Mouse (Mus musculus) E14TG2a.4 (cell line): Measurements from ENCODE around the gene Spen.
A peak's percentile ranks its signal among the peaks of the same experiment; 100 is the strongest.

Experiments
- H3K27me3 ChIP-seq: 2 replicates; pipeline ENCODE4 v1.6.1; 2014; ENCODE audit warnings: low read length, control low read depth; ENCODE audit not compliant: insufficient read depth
- H3K36me3 ChIP-seq: 2 replicates; pipeline ENCODE4 v1.6.1; 2014; ENCODE audit warnings: low read length, control low read depth; ENCODE audit not compliant: insufficient read depth
- H3K4me1 ChIP-seq: replicated peaks from 2 replicates; pipeline ENCODE4 v1.6.1; 2014; ENCODE audit warnings: low read depth, low read length, control low read depth
- H3K4me3 ChIP-seq: replicated peaks from 2 replicates; pipeline ENCODE4 v1.5.1; 2014; ENCODE audit warnings: mild to moderate bottlenecking, low read length
- H3K9me3 ChIP-seq: 2 replicates; pipeline ENCODE4 v1.6.1; 2014; ENCODE audit warnings: low read length, control low read depth
- CTCF ChIP-seq: conservative IDR thresholded peaks from 2 replicates; pipeline ENCODE4 v1.5.1; 2014; ENCODE audit warnings: low read length
- NANOG ChIP-seq: IDR thresholded peaks from 2 replicates; pipeline ENCODE4 v1.6.1; 2014; ENCODE audit warnings: borderline replicate concordance, low read length, mixed read lengths
- POU5F1 ChIP-seq: IDR thresholded peaks from 2 replicates; pipeline ENCODE4 v1.6.1; 2014; ENCODE audit warnings: low read length, borderline replicate concordance

Gene Spen

DNA sequence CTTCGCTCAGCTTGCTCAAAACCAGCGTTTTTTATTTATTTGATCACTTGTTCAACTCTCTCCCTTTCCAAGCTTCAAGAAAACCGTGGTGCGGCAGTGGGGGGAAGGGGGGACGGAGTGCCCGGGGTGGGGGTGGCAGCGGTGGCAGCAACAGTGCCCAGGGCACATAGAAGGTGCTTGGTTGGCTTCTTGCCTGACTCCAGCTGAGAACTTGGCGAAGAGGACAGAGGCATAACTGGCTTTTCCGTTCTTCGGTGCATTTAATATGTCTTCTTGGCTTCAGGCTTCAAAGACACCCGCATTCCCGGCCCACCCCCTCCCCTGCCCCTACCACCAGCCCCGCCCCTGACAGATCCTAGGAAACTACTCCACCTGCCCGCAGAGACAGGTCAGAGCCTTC, 105.7 kb downstream of the Spen start:
- Histone ChIP-seq H3K9me3 (no peaks in the 10 kb centered on the region), H3K27me3 (no peaks in the 10 kb centered on the region), H3K36me3 (no peaks in the 10 kb centered on the region), H3K4me1 (peaks cover 26% of the 10 kb centered on the region), H3K4me3 (0 out of 2 replicates have a peak overlapping the region, but pooled peaks have one; percentile 52)
- no peak for TF ChIP-seq CTCF
- no peak for TF ChIP-seq NANOG
- TF ChIP-seq POU5F1, result no peak

DNA sequence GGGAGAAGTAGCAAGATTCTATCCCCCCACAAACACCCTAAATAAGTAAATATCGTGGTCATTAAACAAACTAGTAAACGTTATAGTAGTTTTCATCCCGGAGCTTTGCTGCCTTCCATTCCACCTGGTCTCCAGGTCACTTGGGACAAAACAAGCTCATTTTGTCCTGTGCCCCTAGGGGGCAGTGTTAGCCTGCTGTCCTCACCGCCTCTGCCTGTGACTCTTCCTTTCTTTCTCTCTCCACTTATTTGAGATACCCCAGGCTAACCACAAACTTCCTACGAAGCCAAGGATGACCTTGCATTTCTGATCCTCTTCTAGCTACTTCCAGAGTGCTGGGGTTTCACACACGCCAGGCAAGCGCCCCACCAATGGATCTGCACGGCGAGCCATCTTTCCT, 107.4 kb downstream of the Spen start:
- Histone ChIP-seq H3K36me3 (no peaks in the 10 kb centered on the region), H3K9me3 (no peaks in the 10 kb centered on the region), H3K4me3 (no peak overlapping the region), H3K4me1 (peaks cover 39% of the 10 kb centered on the region), H3K27me3 (no peaks in the 10 kb centered on the region)
- TF ChIP-seq CTCF, result no peak
- TF ChIP-seq POU5F1, result no peak
- no peak for TF ChIP-seq NANOG

DNA sequence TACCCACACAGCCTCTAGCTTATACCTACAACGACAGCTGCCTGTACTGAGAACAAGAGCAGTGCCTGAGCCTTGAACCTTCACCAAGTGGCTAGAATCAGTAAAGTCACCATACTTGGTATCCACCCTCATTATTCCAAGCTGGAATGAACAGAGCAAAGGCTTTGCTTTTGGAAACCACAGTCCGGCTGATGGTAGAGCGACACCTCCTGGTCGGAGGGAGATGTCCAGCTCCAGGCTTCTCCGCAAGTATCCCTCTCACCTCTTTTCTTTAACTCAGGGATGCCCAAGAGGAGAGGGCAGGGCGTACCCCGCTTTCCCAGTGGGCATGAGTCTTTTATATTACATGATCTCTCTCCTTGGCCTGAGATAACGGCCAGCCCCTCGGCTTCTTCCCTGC, 108.5 kb downstream of the Spen start:
- Histone ChIP-seq H3K9me3 (no peaks in the 10 kb centered on the region), H3K36me3 (no peaks in the 10 kb centered on the region), H3K4me1 (peaks cover 41% of the 10 kb centered on the region), H3K4me3 (no peak overlapping the region), H3K27me3 (no peaks in the 10 kb centered on the region)
- no peak for TF ChIP-seq POU5F1
- TF ChIP-seq CTCF, result peak; percentile 33
- no peak for TF ChIP-seq NANOG

DNA sequence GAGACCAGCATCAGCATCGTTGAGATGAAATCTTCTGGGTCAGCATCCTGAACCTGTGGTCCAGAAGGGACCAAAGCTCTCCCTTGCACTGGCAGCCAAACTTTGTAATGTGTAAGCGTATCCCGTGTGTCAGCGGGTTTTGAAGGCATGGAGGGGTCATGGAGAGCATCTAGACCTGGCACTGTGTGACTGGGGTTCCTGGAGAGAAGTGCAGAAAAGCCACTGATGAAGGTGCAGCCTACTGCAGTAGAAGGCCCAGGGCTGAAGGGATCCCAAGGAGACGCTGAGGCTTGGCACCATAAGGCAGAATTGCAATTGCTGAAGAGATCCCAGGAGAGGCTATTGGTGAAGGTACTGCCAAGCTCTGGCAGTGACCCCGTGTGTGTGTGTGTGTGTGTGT, 109.0 kb downstream of the Spen start:
- Histone ChIP-seq H3K4me3 (no peak overlapping the region), H3K9me3 (no peaks in the 10 kb centered on the region), H3K27me3 (no peaks in the 10 kb centered on the region), H3K36me3 (no peaks in the 10 kb centered on the region), H3K4me1 (peaks cover 43% of the 10 kb centered on the region)
- no peak for TF ChIP-seq NANOG
- TF ChIP-seq CTCF, result no peak
- TF ChIP-seq POU5F1, result no peak

GRCm38 (mm10) chr4:141427921-141428320, 110.5 kb downstream of the Spen start:
- TF ChIP-seq NANOG (no peak), POU5F1 (no peak), CTCF (no peak)
- H3K9me3 ChIP-seq, result no peaks in the 10 kb centered on the region
- H3K4me3 ChIP-seq, result no peak overlapping the region
- H3K27me3 ChIP-seq, result peaks cover 2% of the 10 kb centered on the region; the same call in 1 of the 2 replicates
- H3K4me1 ChIP-seq, result peaks cover 37% of the 10 kb centered on the region
- no peaks in the 10 kb centered on the region for H3K36me3 ChIP-seq

- H3K4me1 ChIP-seq, result peaks cover 34% of the 10 kb centered on the region
- peaks cover 11% of the 10 kb centered on the region for H3K27me3 ChIP-seq
- peak overlapping the region; percentile 37; the same call in 1 of the 2 replicates for H3K4me3 ChIP-seq
- no peaks in the 10 kb centered on the region for H3K36me3 ChIP-seq
- H3K9me3 ChIP-seq, result no peaks in the 10 kb centered on the region
- no peak for TF ChIP-seq CTCF
- no peak for TF ChIP-seq POU5F1
- TF ChIP-seq NANOG, result no peak
Measured at GRCm38 (mm10) chr4:141426796-141427745, 111.3 kb downstream of the Spen start.

- Histone ChIP-seq H3K4me1 (peaks cover 44% of the 10 kb centered on the region), H3K4me3 (peak overlapping the region; percentile 68), H3K27me3 (peaks cover 23% of the 10 kb centered on the region), H3K9me3 (no peaks in the 10 kb centered on the region), H3K36me3 (no peaks in the 10 kb centered on the region)
- TF ChIP-seq POU5F1 (no peak), NANOG (no peak)
Measured at GRCm38 (mm10) chr4:141425484-141426479, 112.6 kb downstream of the Spen start.

GRCm38 (mm10) chr4:141423691-141424431, 114.5 kb downstream of the Spen start:
- Histone ChIP-seq H3K36me3 (no peaks in the 10 kb centered on the region), H3K4me3 (no peak overlapping the region), H3K27me3 (peaks cover 23% of the 10 kb centered on the region), H3K9me3 (no peaks in the 10 kb centered on the region), H3K4me1 (peaks cover 53% of the 10 kb centered on the region)
- TF ChIP-seq CTCF, result no peak
- TF ChIP-seq NANOG, result no peak
- TF ChIP-seq POU5F1, result no peak
